Mouse (Mus musculus): ENCODE results near the gene Chek2. TPM values are rescaled to one million over a fixed set of nuclear protein-coding genes. Genes with fewer than 3 reads are reported as not detected.
A peak's percentile ranks its signal among the peaks of the same experiment; 100 is the strongest.

Chek2 gene
- polyA plus RNA-seq, 1 experiment, result 1.6 TPM

DNA sequence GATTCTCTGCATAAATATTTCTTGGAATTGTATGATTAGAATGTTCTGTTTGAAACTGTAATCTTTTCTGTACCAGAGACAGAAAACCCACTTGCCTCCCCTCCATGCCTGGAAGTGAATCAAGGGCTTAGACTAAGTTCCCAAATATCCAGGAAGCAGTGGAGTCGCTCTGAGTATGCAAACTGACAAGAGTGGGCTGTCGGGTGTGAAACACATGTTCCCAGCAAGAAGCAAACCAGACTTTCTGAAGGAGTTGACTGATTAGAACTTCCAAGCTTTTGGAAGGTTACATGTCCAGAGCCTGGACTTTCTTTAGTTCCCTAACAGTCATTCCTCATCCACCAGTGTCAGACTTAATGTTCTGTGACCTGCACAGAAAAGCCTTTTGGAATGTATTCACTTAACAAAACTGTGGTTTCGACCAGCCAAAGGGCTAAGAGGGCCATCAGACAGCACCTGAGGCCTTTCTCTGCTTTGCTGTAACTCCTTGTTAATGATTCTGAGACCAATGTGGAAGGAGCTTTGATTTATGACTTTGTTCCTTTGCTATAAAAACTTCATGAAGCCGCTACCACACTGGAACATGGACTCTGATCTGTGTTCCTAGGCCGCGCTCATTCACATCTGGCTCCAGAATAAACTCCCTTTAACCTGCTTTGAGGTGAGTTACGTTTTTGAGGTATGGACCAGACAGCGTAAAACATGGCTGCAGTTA lies 12.8 kb upstream of the Chek2 start:
- TF ChIP-seq GATA1 (IDR thresholded peaks at IDR 0.05; ENCODE audit: low read length), result no peak

DNA sequence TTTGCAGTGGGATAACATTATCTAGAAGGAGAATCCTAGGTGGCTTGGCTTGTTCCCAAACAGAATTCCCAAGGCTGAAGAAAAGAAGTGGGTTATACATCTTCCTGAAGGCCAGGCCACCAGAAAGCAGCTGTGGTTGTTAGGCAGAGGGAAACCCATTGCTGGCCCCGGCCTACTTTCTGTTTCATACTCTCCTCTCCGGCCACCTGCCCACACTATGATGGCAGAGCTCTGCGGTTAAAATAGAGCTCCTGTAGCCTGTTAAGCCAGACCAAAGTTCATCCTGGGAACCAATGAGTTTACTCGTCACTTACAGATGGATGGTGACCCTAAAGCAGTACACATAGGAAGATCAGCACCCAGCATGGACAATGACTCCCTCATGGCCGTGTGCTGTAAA lies 12.2 kb upstream of the Chek2 start:
- no peak for TF ChIP-seq GATA1 (IDR thresholded peaks at IDR 0.05; ENCODE audit: low read length)

DNA sequence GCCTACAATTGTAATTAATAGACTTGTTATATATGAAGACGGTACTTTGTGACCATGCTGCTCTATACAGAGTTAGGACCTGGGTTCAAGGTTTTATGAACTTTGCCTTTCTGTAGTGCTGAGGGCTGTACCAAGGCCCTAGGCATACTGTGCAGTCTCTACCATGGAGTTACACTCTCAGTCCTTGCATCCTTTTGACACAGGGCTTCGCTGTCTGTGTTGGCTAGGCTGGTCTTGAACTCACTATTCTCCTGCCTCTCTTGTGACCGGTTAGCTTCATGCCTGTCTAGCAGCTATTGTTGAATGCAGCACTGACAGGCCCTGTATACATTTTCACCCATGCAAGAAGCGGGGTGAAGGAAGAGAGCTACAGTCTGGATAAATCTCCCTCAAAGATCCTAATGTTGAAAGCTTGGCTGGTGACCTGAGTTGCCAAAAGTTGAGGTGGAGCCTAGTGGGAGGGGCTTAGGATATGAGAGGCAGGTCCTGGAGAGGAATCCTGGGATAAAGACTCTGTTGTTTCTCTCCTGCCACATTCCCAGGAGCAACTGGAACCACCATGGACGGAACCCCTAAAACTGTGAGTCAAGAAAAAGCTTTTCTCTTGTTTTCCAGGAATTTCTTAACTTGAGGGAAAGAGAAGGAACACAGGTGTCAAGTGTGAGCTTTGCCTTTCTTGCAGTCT lies 8.6 kb upstream of the Chek2 start:
- no peak for TF ChIP-seq GATA1 (IDR thresholded peaks at IDR 0.05; ENCODE audit: low read length)

DNA sequence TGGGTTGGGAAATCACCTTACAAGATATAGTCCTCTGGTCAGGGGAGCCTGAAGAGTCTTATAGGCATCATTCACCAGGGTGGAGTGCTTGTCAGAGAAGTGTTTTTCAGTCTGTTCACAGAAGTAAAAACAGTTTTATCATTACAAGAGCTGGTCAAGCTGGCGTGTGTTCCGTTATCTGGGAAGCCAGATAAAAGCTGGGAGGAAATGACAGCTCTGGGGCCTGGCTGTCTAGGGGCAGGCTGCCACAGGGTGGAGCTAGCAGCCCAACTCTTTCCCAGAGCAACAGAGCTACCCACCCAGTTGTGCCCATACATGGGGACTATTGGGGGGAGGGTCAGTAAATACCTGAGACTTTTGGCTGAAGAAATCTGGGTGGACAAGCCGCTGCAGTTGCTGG lies 3.8 kb upstream of the Chek2 start:
- peak; percentile 82 for TF ChIP-seq GATA1 (IDR thresholded peaks at IDR 0.05; ENCODE audit: low read length)

DNA sequence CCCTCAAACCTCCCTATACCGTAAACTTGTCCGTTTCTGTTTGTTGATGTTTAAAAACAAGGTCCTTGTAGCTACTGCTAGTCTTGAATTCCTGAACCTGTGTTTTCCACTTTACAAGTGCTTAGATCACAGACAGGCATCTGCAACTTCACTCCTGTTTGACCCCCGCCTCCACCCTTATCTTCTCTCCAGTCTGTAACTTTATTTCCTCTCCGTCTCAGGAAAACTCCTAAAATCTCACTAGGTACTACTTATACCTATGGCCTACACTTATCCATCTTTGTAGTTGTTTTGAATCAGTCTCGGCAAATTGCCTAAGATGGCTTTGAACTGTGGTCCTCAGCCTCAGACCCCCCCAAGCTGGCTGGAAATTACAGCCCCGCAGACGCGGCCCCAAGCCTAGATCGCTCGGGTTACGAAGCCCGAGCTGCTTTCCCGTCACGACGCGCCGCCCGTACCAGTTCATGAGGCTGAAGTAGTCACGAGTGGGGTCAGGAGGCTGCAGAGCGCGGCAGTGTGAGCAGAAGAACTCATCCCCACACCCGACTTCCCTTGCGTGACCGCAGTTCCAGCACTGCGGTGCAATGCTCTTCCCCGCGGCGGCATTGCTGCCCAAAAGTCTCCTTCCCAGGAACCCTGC lies 621 bp upstream of the Chek2 start:
- no peak for TF ChIP-seq GATA1 (IDR thresholded peaks at IDR 0.05; ENCODE audit: low read length)

DNA sequence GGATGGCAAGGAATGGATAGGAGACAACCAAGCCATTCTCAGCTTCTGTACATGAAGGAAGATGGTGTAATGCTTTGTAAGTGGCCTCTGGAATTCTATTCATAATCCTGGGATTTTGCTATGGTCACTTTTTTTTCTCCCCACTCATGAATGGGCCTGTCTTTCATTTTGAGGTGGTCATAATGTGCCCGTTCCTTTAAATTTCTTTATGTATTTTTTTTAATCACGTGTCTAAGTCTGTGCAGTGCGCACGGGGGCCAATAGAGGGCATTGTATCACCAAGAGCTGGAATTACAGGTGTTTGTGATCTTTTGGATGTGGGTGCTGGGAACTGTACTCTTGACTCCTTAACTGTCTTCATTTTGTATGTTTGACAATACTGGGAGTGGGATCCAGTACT lies 686 bp downstream of the Chek2 start:
- TF ChIP-seq GATA1 (IDR thresholded peaks at IDR 0.05; ENCODE audit: low read length), result no peak

DNA sequence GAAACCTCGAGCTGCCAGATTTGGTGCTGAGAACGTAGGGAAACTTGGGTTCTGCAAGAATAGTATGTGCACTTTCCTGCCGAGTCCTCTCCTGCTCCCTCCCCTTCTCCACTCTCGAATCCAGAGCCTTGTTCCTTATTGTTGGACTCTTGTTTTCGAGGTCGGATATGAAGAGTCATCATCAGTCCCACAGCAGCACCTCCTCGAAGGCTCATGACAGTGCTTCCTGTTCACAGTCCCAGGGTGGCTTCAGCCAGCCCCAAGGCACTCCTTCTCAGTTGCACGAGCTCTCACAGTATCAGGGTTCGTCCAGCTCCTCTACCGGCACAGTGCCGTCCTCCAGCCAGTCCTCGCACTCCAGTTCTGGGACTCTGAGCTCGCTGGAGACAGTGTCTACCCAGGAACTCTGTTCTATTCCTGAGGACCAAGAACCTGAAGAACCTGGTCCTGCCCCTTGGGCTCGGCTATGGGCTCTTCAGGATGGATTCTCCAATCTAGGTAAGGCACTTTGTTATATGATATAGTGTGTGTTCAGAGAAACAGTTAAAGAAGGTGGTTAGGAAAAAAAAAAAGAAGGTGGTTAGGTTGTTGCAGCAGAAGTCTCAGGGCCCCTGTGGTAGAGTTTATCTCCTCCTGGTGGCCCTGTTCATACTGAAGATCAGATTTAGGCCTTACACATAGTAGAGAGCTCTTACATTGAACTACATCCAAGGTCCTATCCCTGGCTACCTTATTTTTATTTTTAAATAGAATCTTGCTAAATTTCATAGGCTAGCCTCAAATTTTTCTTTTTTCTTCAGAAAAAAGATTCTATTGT lies 1.5 kb downstream of the Chek2 start:
- no peak for TF ChIP-seq GATA1 (IDR thresholded peaks at IDR 0.05; ENCODE audit: low read length)

DNA sequence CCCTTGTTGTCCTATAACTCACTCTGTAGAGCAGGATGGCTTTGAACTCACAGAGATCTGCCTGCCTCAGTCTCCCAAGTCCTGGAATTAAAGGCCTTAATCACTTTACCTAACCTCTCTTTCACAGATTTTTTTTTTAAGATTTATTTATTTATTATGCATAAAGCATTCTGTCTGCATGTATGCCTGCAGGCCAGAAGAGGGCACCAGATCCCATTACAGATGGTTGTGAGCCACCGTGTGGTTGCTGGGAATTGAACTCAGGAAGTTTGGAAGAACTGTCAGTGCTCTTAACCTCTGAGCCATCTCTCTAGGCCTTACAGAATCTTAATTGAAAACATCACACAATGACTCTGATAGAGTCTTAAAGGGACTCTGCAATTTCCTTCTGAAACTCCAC lies 13.2 kb downstream of the Chek2 start:
- TF ChIP-seq GATA1 (IDR thresholded peaks at IDR 0.05; ENCODE audit: low read length), result no peak

DNA sequence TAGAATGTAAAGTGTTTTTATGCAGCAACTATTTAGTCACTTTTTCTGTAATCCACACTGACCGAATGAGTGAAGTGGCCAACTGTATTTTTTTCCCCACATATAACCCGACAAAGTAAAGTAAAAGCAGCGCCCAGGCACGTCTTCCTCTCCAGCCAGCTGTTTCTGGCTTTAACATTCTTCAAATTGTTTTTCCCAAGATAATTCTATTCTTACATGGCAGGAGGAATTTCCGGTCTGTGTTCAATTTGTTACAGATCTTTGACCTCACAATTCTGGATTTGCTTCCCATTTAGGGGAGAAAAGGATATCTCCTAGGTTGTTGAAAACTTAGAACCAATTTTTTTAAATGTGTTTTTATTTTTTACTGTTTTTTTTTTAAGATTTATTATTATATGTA lies 17.3 kb downstream of the Chek2 start:
- TF ChIP-seq GATA1 (IDR thresholded peaks at IDR 0.05; ENCODE audit: low read length), result no peak

DNA sequence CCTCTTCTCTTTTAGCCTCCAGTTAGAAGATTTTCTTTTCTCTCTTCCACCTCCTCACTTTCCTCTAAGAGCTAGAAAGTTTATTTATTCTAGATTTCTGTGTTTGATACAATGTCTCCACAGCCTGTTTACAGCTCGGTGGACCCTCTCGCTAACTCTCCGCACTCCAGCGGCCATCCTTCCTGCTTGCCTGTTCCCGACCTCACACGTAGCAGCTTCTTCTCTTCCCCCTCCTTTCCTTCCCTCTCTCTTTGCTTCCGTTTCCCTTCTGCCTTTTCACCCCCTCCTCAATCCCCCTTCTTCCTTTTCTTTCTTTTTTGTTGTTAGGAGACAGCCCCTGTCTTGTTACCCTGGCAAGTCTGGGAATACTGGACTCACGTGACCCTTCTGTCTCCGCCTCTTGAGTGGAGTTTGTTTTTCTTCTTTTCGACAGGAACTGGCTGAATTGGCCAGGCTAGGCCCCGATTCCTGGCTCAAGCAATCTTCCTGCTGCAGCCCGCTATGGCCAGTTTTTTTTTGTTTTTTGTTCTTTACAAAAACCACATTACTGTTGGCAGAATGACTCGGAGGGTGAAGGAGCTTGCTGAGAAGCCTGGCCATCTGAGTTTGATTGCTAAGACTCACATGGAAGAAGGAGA lies 19.4 kb downstream of the Chek2 start:
- TF ChIP-seq GATA1 (IDR thresholded peaks at IDR 0.05; ENCODE audit: low read length), result no peak

DNA sequence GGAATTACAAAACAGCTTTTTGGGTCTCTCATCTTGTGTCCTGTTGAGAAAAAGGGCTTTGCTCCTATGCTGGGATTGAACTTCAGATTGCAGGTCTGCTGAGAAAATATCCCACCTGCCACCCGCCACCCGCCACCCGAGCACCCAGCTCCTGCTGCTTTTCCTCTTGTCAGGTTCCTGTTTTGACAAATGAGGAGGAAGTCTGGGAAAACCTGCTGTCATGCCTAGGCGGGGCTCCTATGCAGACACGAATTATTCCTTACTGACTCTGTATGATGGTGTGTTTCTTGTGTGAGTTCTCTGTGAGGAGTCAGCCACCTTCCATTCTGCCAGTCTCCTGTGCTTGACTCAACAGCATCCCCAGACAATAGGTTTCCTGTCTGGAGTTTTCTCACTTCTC lies 20.7 kb downstream of the Chek2 start:
- TF ChIP-seq GATA1 (IDR thresholded peaks at IDR 0.05; ENCODE audit: low read length), result no peak

DNA sequence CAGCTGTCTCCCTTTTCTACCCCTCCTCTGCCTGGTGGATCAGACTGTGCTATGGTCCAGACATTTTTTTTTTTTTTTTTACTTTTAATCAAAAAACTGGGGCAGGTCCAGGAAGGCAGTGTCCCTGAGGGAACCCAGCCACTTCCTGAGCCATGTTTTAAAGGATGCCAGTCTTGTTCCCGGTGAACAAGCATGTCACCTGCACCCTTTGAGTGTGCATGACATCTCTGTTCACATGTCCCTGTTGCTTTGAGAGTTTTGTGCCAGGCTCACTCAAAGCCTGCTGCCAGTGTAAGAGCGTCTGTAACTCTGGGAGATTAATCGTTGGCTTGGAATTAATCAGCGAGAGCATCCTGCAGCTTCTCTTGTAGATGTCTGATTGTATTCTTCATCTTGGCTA lies 28.7 kb downstream of the Chek2 start:
- TF ChIP-seq GATA1 (IDR thresholded peaks at IDR 0.05; ENCODE audit: low read length), result no peak

DNA sequence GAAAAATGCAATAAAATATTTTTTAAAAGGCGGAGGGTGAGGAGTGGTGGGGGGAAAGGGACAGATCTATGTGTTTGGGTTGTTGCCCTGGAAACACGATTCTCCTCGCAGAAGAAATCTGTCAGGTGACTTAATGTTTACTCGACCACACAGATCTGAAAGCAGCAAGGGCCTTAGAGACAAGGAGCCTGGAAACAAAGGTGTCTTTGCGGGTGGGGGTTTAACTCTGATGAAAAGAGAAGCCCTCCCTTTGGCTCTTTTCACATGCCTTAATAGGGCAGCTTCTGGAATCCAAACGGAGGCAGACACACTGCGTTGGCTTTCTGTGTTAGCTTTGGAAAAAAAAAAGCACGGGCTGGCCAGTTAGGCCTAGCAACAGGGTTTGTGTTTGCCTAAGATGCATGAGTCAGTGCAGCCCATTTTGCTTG lies 29.5 kb downstream of the Chek2 start:
- TF ChIP-seq GATA1 (IDR thresholded peaks at IDR 0.05; ENCODE audit: low read length), result no peak

DNA sequence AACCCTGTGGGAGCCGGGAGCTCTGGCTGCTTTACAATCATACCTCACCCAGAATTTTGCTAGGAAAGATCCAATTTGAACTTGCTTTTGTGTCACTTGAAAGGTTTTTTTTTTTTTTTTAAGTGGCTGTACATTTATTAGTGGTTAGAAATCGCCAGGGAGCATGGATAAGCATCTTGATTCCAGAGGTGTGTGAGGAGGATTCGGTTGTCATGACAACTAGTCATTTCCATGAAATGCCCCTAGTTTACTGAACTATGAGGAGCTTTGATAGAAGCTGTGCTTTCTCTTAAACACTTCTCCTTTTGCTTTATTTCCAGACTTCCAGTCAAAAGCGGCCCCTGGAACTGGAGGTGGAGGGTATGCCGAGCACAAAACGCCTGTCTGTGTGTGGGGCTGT lies 33.4 kb downstream of the Chek2 start:
- TF ChIP-seq GATA1 (IDR thresholded peaks at IDR 0.05; ENCODE audit: low read length), result no peak

DNA sequence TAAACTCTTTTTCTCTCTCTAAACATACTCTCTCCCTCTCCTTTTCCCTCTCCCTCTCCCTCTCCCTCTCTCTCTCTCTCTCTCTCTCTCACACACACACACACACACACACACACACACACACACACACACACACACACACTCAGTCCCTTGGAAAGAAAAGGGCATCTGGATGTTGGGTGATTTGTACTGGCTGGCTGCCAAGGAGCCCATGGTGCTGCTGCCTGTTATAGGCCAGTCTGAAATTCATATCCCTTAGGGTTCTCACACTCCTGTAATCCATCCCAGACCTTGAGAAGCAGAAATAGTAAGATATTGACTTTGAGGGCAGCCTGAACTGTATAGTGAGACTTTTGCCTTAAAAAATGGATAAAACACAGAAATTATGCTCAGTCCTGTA lies 34.9 kb downstream of the Chek2 start:
- no peak for TF ChIP-seq GATA1 (IDR thresholded peaks at IDR 0.05; ENCODE audit: low read length)

All from G1E-ER4 (cell line).